Mouse (Mus musculus) C2C12 (cell line): Measurements from ENCODE around the gene Mylip.

Source experiments
- CEBPB ChIP-seq: IDR thresholded peaks from one replicate; pipeline ENCODE4 v1.6.1; 2011; ENCODE audit warnings: low read depth, mild to moderate bottlenecking, control low read depth, moderate library complexity
- CTCF ChIP-seq: IDR thresholded peaks from one replicate; pipeline ENCODE4 v1.5.1; 2011; ENCODE audit not compliant: control insufficient read depth, insufficient read depth, insufficient read length
- FOSL1 ChIP-seq: IDR thresholded peaks from one replicate; pipeline ENCODE4 v1.8.0; 2011; ENCODE audit warnings: mild to moderate bottlenecking, low read length; ENCODE audit not compliant: poor library complexity, insufficient read depth, severe bottlenecking
- MAX ChIP-seq: IDR thresholded peaks from one replicate; pipeline ENCODE4 v1.6.1; 2011; ENCODE audit warnings: mild to moderate bottlenecking, control low read depth
- MYOD1 ChIP-seq: IDR thresholded peaks from one replicate; pipeline ENCODE4 v1.6.1; 2011; ENCODE audit warnings: low read depth; ENCODE audit not compliant: control insufficient read depth, insufficient read length
- MYOG ChIP-seq: IDR thresholded peaks from one replicate; pipeline ENCODE4 v1.6.1; 2011; ENCODE audit not compliant: control insufficient read depth, insufficient read length; ENCODE audit errors: extremely low read depth
- USF1 ChIP-seq: IDR thresholded peaks from one replicate; pipeline ENCODE4 v1.6.1; 2011; ENCODE audit warnings: low read depth, mild to moderate bottlenecking, control low read depth, moderate library complexity

GRCm38 (mm10) chr13:45444652-45445051, 55.1 kb downstream of the Mylip start:
- no peak for TF ChIP-seq MYOD1
- TF ChIP-seq CTCF: no peak
- no peak for TF ChIP-seq MAX
- no peak for TF ChIP-seq CEBPB
- TF ChIP-seq MYOG: no peak
- TF ChIP-seq USF1: no peak
- TF ChIP-seq FOSL1: no peak
